In genomic region chr14:79586499-79587138, GRCm38 (mm10) we compare ENCODE assay signal across 8 mouse cellular contexts. TPM values are rescaled to one million over a fixed set of nuclear protein-coding genes. Genes with fewer than 3 reads are reported as not detected.
DNase-seq lines count a peak whose midpoint lies in the region; ATAC-seq and TF ChIP-seq lines count a peak whose summit lies in the region.

No protein-coding gene starts in this region.

- no peaks in the 10 kb centered on the region for H3K27me3 ChIP-seq in liver, adult 2 months (ENCODE audit: control insufficient read depth, insufficient read depth, low read length)
- no peaks in the 10 kb centered on the region for H3K27me3 ChIP-seq in embryonic facial prominence, embryonic 11.5 days (ENCODE audit: control insufficient read depth, insufficient read depth, low read length)
- no peaks in the 10 kb centered on the region for H3K27me3 ChIP-seq in hindbrain, postnatal 0 days (ENCODE audit: insufficient read depth, low read length)
- H3K27me3 ChIP-seq in neural tube, embryonic 13.5 days: no peaks in the 10 kb centered on the region

- H3K9me3 ChIP-seq in embryonic facial prominence, embryonic 11.5 days (replicated peaks; ENCODE audit: control insufficient read depth, low read length): no peaks in the 10 kb centered on the region
- no peaks in the 10 kb centered on the region for H3K9me3 ChIP-seq in hindbrain, postnatal 0 days (ENCODE audit: low read length)
- H3K9me3 ChIP-seq in neural tube, embryonic 13.5 days: no peaks in the 10 kb centered on the region

- H3K4me3 ChIP-seq in liver, adult 2 months (ENCODE audit: insufficient read depth, low read depth, low read length): peak overlapping the region; percentile 81
- H3K4me3 ChIP-seq in embryonic facial prominence, embryonic 11.5 days (ENCODE audit: low read depth, low read length): peak overlapping the region; percentile 71
- peak overlapping the region; percentile 73 for H3K4me3 ChIP-seq in hindbrain, postnatal 0 days (ENCODE audit: low read length)
- peak overlapping the region; percentile 69 for H3K4me3 ChIP-seq in neural tube, embryonic 13.5 days

- no peak for TF ChIP-seq POLR2A in liver, adult 2 months (IDR thresholded peaks at IDR 0.05; ENCODE audit: extremely low read depth, insufficient read depth, low read length)

- no peaks in the 10 kb centered on the region for H3K36me3 ChIP-seq in liver, adult 2 months (ENCODE audit: control insufficient read depth, insufficient read depth, low read length)
- no peaks in the 10 kb centered on the region; the same call in 1 of the 2 replicates for H3K36me3 ChIP-seq in embryonic facial prominence, embryonic 11.5 days (replicated peaks; ENCODE audit: control insufficient read depth, insufficient read depth, low read depth, low read length)
- H3K36me3 ChIP-seq in hindbrain, postnatal 0 days (ENCODE audit: insufficient read depth, low read length): no peaks in the 10 kb centered on the region
- 0 out of 2 replicates have a peak, but pooled peaks cover 8% of the 10 kb centered on the region for H3K36me3 ChIP-seq in neural tube, embryonic 13.5 days

- TF ChIP-seq CTCF in liver, adult 2 months (IDR thresholded peaks at IDR 0.05; ENCODE audit: low read depth, low read length): no peak
- TF ChIP-seq CTCF in hindbrain, postnatal 0 days (IDR thresholded peaks at IDR 0.05; ENCODE audit: low read depth): no peak

- H3K4me1 ChIP-seq in liver, adult 2 months (ENCODE audit: control insufficient read depth, insufficient read depth, low read length): peaks cover 5% of the 10 kb centered on the region; the same call in 1 of the 2 replicates
- peaks cover 4% of the 10 kb centered on the region for H3K4me1 ChIP-seq in embryonic facial prominence, embryonic 11.5 days (ENCODE audit: control insufficient read depth, insufficient read depth, low read length)
- peaks cover 14% of the 10 kb centered on the region for H3K4me1 ChIP-seq in hindbrain, postnatal 0 days (ENCODE audit: insufficient read depth, low read length)
- peaks cover 30% of the 10 kb centered on the region for H3K4me1 ChIP-seq in neural tube, embryonic 13.5 days (replicated peaks)

- H3K9ac ChIP-seq in liver, adult 2 months (ENCODE audit: low read depth, low read length): peak overlapping the region; percentile 63
- peak overlapping the region; percentile 73 for H3K9ac ChIP-seq in embryonic facial prominence, embryonic 11.5 days (replicated peaks; ENCODE audit: low read length)
- H3K9ac ChIP-seq in hindbrain, postnatal 0 days (replicated peaks; ENCODE audit: low read length): peak overlapping the region; percentile 69
- H3K9ac ChIP-seq in neural tube, embryonic 13.5 days: peak overlapping the region; percentile 71

- H3K79me2 ChIP-seq in liver, adult 2 months (ENCODE audit: control insufficient read depth, insufficient read depth, low read length): peaks cover 11% of the 10 kb centered on the region; the same call in 1 of the 2 replicates

- no peak for ATAC-seq in embryonic facial prominence, embryonic 11.5 days (replicated peaks; ENCODE audit: insufficient number of reproducible peaks, low FRiP score, low TSS enrichment, low read depth)
- ATAC-seq in hindbrain, postnatal 0 days: no peak
- no peak for ATAC-seq in neural tube, embryonic 13.5 days (ENCODE audit: low read depth)

- WGBS in liver, adult 2 months: 32% methylated on average over 16 of the region's 16 CpGs
- 33% methylated on average over 16 of the region's 16 CpGs for WGBS in embryonic facial prominence, embryonic 11.5 days
- 35% methylated on average over 16 of the region's 16 CpGs for WGBS in hindbrain, postnatal 0 days
- WGBS in neural tube, embryonic 13.5 days: 37% methylated on average over 16 of the region's 16 CpGs

- peak overlapping the region; percentile 52 for H3K4me2 ChIP-seq in embryonic facial prominence, embryonic 11.5 days (ENCODE audit: low read depth, low read length)
- H3K4me2 ChIP-seq in hindbrain, postnatal 0 days (ENCODE audit: low read depth, low read length): peak overlapping the region; percentile 86
- H3K4me2 ChIP-seq in neural tube, embryonic 13.5 days: peak overlapping the region; percentile 91

- no peak for DNase-seq in liver, adult 2 months (ENCODE audit: extremely low read depth, low read depth, low spot score)
- no peak for DNase-seq in liver
- DNase-seq in embryonic facial prominence, embryonic 11.5 days (ENCODE audit: low spot score): no peak
- DNase-seq in hindbrain, postnatal 0 days (ENCODE audit: low spot score): no peak
- no peak for DNase-seq in adrenal gland, adult (ENCODE audit: inconsistent age in 2 of 2, low spot score in 1 of 2)
- DNase-seq in embryo, embryonic 10.5 days (ENCODE audit: low spot score): no peak
- no peak for DNase-seq in gastrocnemius, adult 8-10 months (ENCODE audit: low spot score in 2 of 2)

- H3K27ac ChIP-seq in liver, adult 2 months (replicated peaks; ENCODE audit: insufficient read depth, low read depth, low read length): peak overlapping the region; percentile 59
- H3K27ac ChIP-seq in embryonic facial prominence, embryonic 11.5 days (replicated peaks; ENCODE audit: low read depth, low read length): peak overlapping the region; percentile 79
- H3K27ac ChIP-seq in hindbrain, postnatal 0 days: peak overlapping the region; percentile 99
- H3K27ac ChIP-seq in neural tube, embryonic 13.5 days (replicated peaks): peak overlapping the region; percentile 96

RNA-seq across cellular contexts. Expression of gene Sugt1, which starts 0.9 kb away (rescaled TPM):
- total RNA-seq in liver, adult 2 months (2014; rRNA removed): 25.6 and 30.0 TPM in 2 replicates
- polyA plus RNA-seq in liver, adult 2 months (2012; rRNA removed): 3.3 and 3.4 TPM in 2 replicates
- polyA plus RNA-seq in embryonic facial prominence, embryonic 11.5 days (2014; fragmentation: Nextera tagmentation; extraction: Ambion mirVana): 176 and 186 TPM in 2 replicates
- total RNA-seq in hindbrain, postnatal 0 days (2014; rRNA removed): 16.0 and 16.4 TPM in 2 replicates
- polyA plus RNA-seq in hindbrain, postnatal 0 days (2015; fragmentation: Nextera tagmentation; extraction: Ambion mirVana): 87.3 and 88.4 TPM in 2 replicates
- polyA plus RNA-seq in neural tube, embryonic 13.5 days (2015; fragmentation: Nextera tagmentation; extraction: Ambion mirVana): 124 and 140 TPM in 2 replicates
- 100 to 1,000 TPM in 2 of 4 experiments, 10 to 100 TPM in 2; 89.1 to 121 (median 109) TPM for total RNA-seq in gastrocnemius, adult 8-10 months (2022)

Comparison
In these comparisons a context has a peak if more than half of its experiments do, and no peak if none do; other contexts are left out.
1. RNA of gene Sugt1, which starts 0.9 kb away (polyA plus RNA-seq): 176 to 186 TPM in embryonic facial prominence, embryonic 11.5 days, 124 to 140 TPM in neural tube, embryonic 13.5 days and 87.3 to 88.4 TPM in hindbrain, postnatal 0 days; 3.3 to 3.4 TPM in liver, adult 2 months; every median in the first group is over 10 times any median in the second.
2. Peak in every context shown above with its lines, with median percentiles within 50 percentile points of each other: H3K27ac ChIP-seq, H3K4me3 ChIP-seq, H3K9ac ChIP-seq and H3K4me2 ChIP-seq.